Mouse (Mus musculus): ENCODE results near the gene Scaf1.

Gene Scaf1

GRCm38 (mm10) chr7:45015957-45016612 is at the start of gene Scaf1:
Scaf1 (minus strand) TSS chr7:45016363.
- peak; percentile 99 for DNase-seq (ENCODE audit: extremely low read depth, insufficient read length, low spot score)

GRCm38 (mm10) chr7:45062239-45062835 is 46.2 kb upstream of the Scaf1 start, which contains the start of the genes Nosip and Prrg2:
Nosip (plus strand) TSS chr7:45062429.
Prrg2 (minus strand) TSS chr7:45062677.
- DNase-seq (ENCODE audit: extremely low read depth, insufficient read length, low spot score): peak; percentile 86

GRCm38 (mm10) chr7:45061532-45062075 is 45.4 kb upstream of the Scaf1 start:
- DNase-seq (ENCODE audit: extremely low read depth, insufficient read length, low spot score): no peak

GRCm38 (mm10) chr7:45060632-45061122 is 44.5 kb upstream of the Scaf1 start:
- no peak for DNase-seq (ENCODE audit: extremely low read depth, insufficient read length, low spot score)

- DNase-seq (ENCODE audit: extremely low read depth, insufficient read length, low spot score): no peak
These were observed 42.7 kb upstream of the Scaf1 start for GRCm38 (mm10) chr7:45058607-45059571.

GRCm38 (mm10) chr7:45056972-45057348 is 40.8 kb upstream of the Scaf1 start:
- DNase-seq (ENCODE audit: extremely low read depth, insufficient read length, low spot score): no peak

GRCm38 (mm10) chr7:45056329-45056971 is 40.3 kb upstream of the Scaf1 start:
- no peak for DNase-seq (ENCODE audit: extremely low read depth, insufficient read length, low spot score)

- peak; percentile 97 for DNase-seq (ENCODE audit: extremely low read depth, insufficient read length, low spot score)
These were observed 37.9 kb upstream of the Scaf1 start for GRCm38 (mm10) chr7:45053931-45054510.

- peak; percentile 81 for DNase-seq (ENCODE audit: extremely low read depth, insufficient read length, low spot score)
These were observed 37.2 kb upstream of the Scaf1 start for GRCm38 (mm10) chr7:45053117-45053930.

- no peak for DNase-seq (ENCODE audit: extremely low read depth, insufficient read length, low spot score)
These were observed 36.6 kb upstream of the Scaf1 start, which contains the start of gene Prr12 for GRCm38 (mm10) chr7:45052862-45053116. Prr12 (minus strand) TSS chr7:45052881.

- DNase-seq (ENCODE audit: extremely low read depth, insufficient read length, low spot score): peak; percentile 67
These were observed 36.2 kb upstream of the Scaf1 start for GRCm38 (mm10) chr7:45052181-45052861.

GRCm38 (mm10) chr7:45051601-45051974 is 35.4 kb upstream of the Scaf1 start:
- DNase-seq (ENCODE audit: extremely low read depth, insufficient read length, low spot score): no peak

GRCm38 (mm10) chr7:45050945-45051600 is 34.9 kb upstream of the Scaf1 start:
- no peak for DNase-seq (ENCODE audit: extremely low read depth, insufficient read length, low spot score)

GRCm38 (mm10) chr7:45048923-45049657 is 32.9 kb upstream of the Scaf1 start:
- DNase-seq (ENCODE audit: extremely low read depth, insufficient read length, low spot score): no peak

- no peak for DNase-seq (ENCODE audit: extremely low read depth, insufficient read length, low spot score)
These were observed 32.1 kb upstream of the Scaf1 start for GRCm38 (mm10) chr7:45048001-45048890.

GRCm38 (mm10) chr7:45047491-45047890 is 31.3 kb upstream of the Scaf1 start:
- DNase-seq (ENCODE audit: extremely low read depth, insufficient read length, low spot score): no peak
